Mouse (Mus musculus): ENCODE data around the gene Ltbp1. TPM values are rescaled to one million over a fixed set of nuclear protein-coding genes. Genes with fewer than 3 reads are reported as not detected.

Ltbp1 gene
- polyA plus RNA-seq, 1 experiment from 2014 or later = 53.9 TPM

DNA sequence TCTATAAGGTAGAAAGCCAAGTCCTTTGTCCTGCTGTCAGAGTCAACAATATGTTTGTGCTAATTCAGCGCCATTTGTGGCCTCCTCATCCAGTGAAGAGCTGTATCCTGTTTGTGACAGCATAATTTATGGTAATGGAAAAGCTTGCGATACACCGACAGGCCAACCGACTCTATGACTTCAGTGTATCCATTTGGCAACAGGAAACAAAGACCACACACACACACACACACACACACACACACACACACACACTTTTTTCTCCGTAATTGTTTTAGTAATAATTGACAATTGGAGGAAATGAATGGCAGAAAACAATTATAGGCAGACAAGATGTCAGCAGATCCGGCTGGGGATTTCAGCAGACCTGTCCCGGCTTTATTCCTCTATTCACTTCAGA, 435.3 kb downstream of the Ltbp1 start:
- Histone ChIP-seq H3K27me3 (replicated peaks; ENCODE audit: control insufficient read depth, insufficient read depth, low read length) (no peaks in the 10 kb centered on the region), H3K27ac (replicated peaks; ENCODE audit: low read depth, low read length) (no peak overlapping the region), H3K9me3 (ENCODE audit: control insufficient read depth, low read length) (no peaks in the 10 kb centered on the region), H3K36me3 (ENCODE audit: control insufficient read depth, insufficient read depth, low read length) (no peaks in the 10 kb centered on the region), H3K4me3 (ENCODE audit: low read depth, low read length) (no peak overlapping the region), H3K4me2 (ENCODE audit: low read depth, low read length) (no peak overlapping the region), H3K9ac (ENCODE audit: low read depth, low read length) (no peak overlapping the region), H3K4me1 (ENCODE audit: control insufficient read depth, insufficient read depth, low read length) (peaks cover 2% of the 10 kb centered on the region; the same call in 1 of the 2 replicates)
- WGBS = 68% methylated on average over 7 of the region's 7 CpGs
- DNase-seq (ENCODE audit: low spot score) = peak; percentile 17
- no peak for ATAC-seq (ENCODE audit: low read depth)

DNA sequence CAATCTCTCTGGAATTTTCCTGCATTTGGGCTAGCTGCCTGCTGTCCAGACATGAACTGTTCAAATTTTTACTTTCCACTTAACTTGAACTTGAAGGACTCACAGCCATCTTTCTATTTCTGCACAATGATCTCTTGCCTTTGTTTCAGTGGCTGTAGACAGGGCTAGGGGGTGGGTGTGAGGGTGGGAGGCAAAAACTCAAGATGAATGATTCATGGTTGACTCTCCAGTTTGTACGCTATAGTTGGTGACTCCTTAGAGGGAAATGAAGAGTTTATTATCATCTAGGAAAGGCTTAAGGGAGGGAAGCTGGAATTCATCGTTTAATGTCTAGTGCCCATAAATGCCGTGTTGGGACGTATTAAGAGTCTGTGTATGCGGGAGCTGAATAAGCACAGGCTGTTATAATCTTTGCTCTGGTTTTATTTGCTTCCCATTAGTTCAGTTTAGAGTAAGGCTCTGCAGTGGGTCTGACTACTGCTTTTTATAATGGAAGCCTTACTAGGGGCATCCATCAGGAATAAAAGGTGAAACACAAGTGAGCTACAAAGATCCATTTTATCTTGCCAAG, 436.0 kb downstream of the Ltbp1 start:
- Histone ChIP-seq H3K9ac (ENCODE audit: low read depth, low read length) (no peak overlapping the region), H3K27me3 (replicated peaks; ENCODE audit: control insufficient read depth, insufficient read depth, low read length) (no peaks in the 10 kb centered on the region), H3K4me3 (ENCODE audit: low read depth, low read length) (no peak overlapping the region), H3K36me3 (ENCODE audit: control insufficient read depth, insufficient read depth, low read length) (no peaks in the 10 kb centered on the region), H3K9me3 (ENCODE audit: control insufficient read depth, low read length) (no peaks in the 10 kb centered on the region), H3K4me2 (ENCODE audit: low read depth, low read length) (no peak overlapping the region), H3K4me1 (ENCODE audit: control insufficient read depth, insufficient read depth, low read length) (no peaks in the 10 kb centered on the region), H3K27ac (replicated peaks; ENCODE audit: low read depth, low read length) (no peak overlapping the region)
- WGBS = 80% methylated on average over 5 of the region's 5 CpGs
- no peak for DNase-seq (ENCODE audit: low spot score)
- ATAC-seq (ENCODE audit: low read depth) = no peak

All from embryonic facial prominence, embryonic 14.5 days (tissue).